Mouse (Mus musculus) kidney, postnatal 0 days (tissue): ENCODE measurements around the gene Carmil1. TPM values are rescaled to one million over a fixed set of nuclear protein-coding genes. Genes with fewer than 3 reads are reported as not detected.

ENCODE experiments used
- ATAC-seq: fragments of 200-750 bp; cut with Nextera tagmentation; replicated peaks from 2 replicates; pipeline ENCODE4 v1.8.0; 2017; ENCODE audit warnings: low read depth, moderate number of reproducible peaks, moderate TSS enrichment, moderate library complexity; ENCODE audit not compliant: low FRiP score
- DNase-seq: peaks from one replicate; pipeline ENCODE4 v3.0.0-alpha.2; 2016; ENCODE audit warnings: low spot score
- H3K27ac ChIP-seq: fragments of 300-500 bp; sonication (generic); 2 replicates; pipeline ENCODE4 v1.5.1; 2014; ENCODE audit warnings: mild to moderate bottlenecking
- H3K27me3 ChIP-seq: fragments of 300-500 bp; sonication (generic); 2 replicates; pipeline ENCODE4 v1.6.1; 2014; ENCODE audit warnings: low read length, mixed read lengths; ENCODE audit not compliant: insufficient read depth
- H3K36me3 ChIP-seq: fragments of 300-500 bp; sonication (generic); 2 replicates; pipeline ENCODE4 v1.6.1; 2014; ENCODE audit warnings: low read length, mixed read lengths; ENCODE audit not compliant: insufficient read depth
- H3K4me1 ChIP-seq: fragments of 300-500 bp; sonication (generic); replicated peaks from 2 replicates; pipeline ENCODE4 v1.6.1; 2014; ENCODE audit warnings: antibody characterized with exemption, low read length, mixed read lengths; ENCODE audit not compliant: insufficient read depth
- H3K4me2 ChIP-seq: fragments of 300-500 bp; sonication (generic); 2 replicates; pipeline ENCODE4 v1.6.1; 2014; ENCODE audit warnings: mild to moderate bottlenecking, low read length, moderate library complexity, mixed read lengths
- H3K4me3 ChIP-seq: fragments of 300-500 bp; sonication (generic); replicated peaks from 2 replicates; pipeline ENCODE4 v1.5.1; 2014; ENCODE audit warnings: low read depth, low read length
- H3K9ac ChIP-seq: fragments of 300-500 bp; sonication (generic); 2 replicates; pipeline ENCODE4 v1.6.1; 2014; ENCODE audit warnings: low read depth, low read length
- H3K9me3 ChIP-seq: fragments of 300-500 bp; sonication (generic); replicated peaks from 2 replicates; pipeline ENCODE4 v1.6.1; 2016; ENCODE audit warnings: low read length, inconsistent platforms, mixed read lengths
- CTCF ChIP-seq: IDR thresholded peaks from 2 replicates; pipeline ENCODE4 v1.5.1; 2016; ENCODE audit warnings: antibody characterized with exemption, low read depth, mild to moderate bottlenecking, moderate library complexity
- WGBS: fragments of 180-500 bp; shearing (Covaris S2); extraction: QIAGEN DNeasy Blood & Tissue Kit; methylation state at CpG from one replicate; pipeline ENCODE4 v1.1.7; 2014; 5-methylcytosine and 5-hydroxymethylcytosine counted together
- polyA plus RNA-seq: library from polyadenylated mRNA; unstranded; fragments of >200 nt; fragmentation: Nextera tagmentation; extraction: Ambion mirVana; gene quantifications from 2 replicates; pipeline ENCODE4 v1.2.1, GENCODE M21; 2015

Carmil1 gene
- polyA plus RNA-seq, 1 experiment from 2014 or later = 35.4 TPM

DNA sequence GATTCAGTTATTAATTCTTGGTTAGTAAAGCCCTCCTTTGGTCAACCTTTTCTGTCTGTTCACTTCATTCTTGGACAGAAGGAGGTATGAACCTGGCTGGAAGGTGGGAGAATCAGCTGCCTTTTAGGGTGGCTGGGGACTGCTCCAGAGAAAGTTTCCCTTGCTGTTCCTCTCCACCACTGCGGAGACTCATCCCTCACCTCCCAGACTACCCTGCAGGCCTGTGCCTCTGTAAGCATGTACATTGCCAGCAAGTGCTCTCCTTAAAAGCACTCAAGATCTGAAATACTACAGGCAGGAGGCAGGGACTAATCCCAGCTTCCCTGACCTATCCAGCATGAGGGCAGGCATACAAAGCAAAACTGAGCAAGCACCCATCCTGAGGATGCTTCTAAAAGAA, 117.2 kb downstream of the Carmil1 start:
- Histone ChIP-seq H3K4me1 (no peaks in the 10 kb centered on the region), H3K4me2 (no peak overlapping the region), H3K36me3 (no peaks in the 10 kb centered on the region), H3K4me3 (no peak overlapping the region), H3K9me3 (no peaks in the 10 kb centered on the region), H3K27me3 (no peaks in the 10 kb centered on the region), H3K27ac (no peak overlapping the region), H3K9ac (no peak overlapping the region)
- no peak for DNase-seq
- WGBS = 96% methylated on average over 1 of the region's 1 CpGs
- ATAC-seq = no peak
- TF ChIP-seq CTCF = no peak

- DNase-seq = no peak
- H3K36me3 ChIP-seq = no peaks in the 10 kb centered on the region
- no peaks in the 10 kb centered on the region for H3K27me3 ChIP-seq
- no peak for TF ChIP-seq CTCF
- no peaks in the 10 kb centered on the region for H3K4me1 ChIP-seq
- no peak overlapping the region for H3K4me3 ChIP-seq
- no peak overlapping the region for H3K9ac ChIP-seq
- no peak overlapping the region for H3K4me2 ChIP-seq
- no peak for ATAC-seq
- WGBS = 85% methylated on average over 4 of the region's 4 CpGs
- H3K9me3 ChIP-seq = no peaks in the 10 kb centered on the region
- no peak overlapping the region for H3K27ac ChIP-seq
Observed at GRCm38 (mm10) chr13:24161105-24161504, 119.5 kb downstream of the Carmil1 start.

DNA sequence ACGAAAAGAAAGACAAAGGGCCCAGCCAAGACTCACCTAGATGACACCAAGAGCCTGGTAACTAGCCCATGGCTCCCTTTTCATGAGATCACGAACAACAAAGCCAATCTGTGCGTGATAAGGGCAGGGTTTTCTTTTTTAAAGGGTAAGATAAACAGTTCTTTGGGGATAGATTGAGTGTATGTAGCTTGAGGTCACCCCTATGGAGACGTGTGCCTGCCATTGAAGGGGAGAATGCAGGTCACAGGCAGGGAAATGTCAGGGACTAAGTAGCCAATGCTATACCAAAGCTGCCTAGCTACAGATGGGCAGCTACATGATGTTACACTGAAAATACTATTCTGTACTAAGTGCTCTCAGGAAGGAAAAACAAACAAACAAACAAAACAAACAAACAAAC, 120.6 kb downstream of the Carmil1 start:
- Histone ChIP-seq H3K27ac (no peak overlapping the region), H3K9me3 (no peaks in the 10 kb centered on the region), H3K9ac (no peak overlapping the region), H3K36me3 (no peaks in the 10 kb centered on the region), H3K4me3 (no peak overlapping the region), H3K4me2 (no peak overlapping the region), H3K27me3 (no peaks in the 10 kb centered on the region), H3K4me1 (no peaks in the 10 kb centered on the region)
- DNase-seq (no peak), ATAC-seq (no peak)
- WGBS = 83% methylated on average over 4 of the region's 4 CpGs
- no peak for TF ChIP-seq CTCF

- no peak for ATAC-seq
Observed at GRCm38 (mm10) chr13:24159190-24159965, 121.2 kb downstream of the Carmil1 start.

DNA sequence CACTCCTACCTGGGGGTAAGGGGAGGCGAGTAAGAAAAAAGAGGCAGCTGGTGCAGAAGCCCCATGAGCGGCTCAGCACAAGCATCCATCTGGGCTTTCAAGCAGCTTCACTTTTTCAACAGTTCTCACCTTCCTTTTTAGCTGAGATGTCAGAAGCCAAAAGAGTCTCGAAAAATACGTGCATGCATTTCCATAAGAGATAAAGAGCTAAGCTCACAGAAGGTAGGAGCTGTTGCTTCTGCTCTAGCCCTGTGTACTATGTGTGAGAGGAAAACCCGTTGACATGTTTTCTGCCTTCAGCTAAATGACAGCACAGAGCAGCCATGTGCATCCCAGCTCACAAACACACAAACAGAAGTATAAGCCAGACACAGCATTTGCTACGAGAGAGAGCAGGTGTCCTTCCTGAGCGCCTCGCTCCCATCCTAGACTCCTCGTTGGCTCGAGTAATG, 123.0 kb downstream of the Carmil1 start:
- DNase-seq (no peak), ATAC-seq (no peak)
- 88% methylated on average over 10 of the region's 10 CpGs for WGBS
- H3K27ac ChIP-seq = no peak overlapping the region
- no peak overlapping the region for H3K9ac ChIP-seq
- H3K9me3 ChIP-seq = no peaks in the 10 kb centered on the region
- no peaks in the 10 kb centered on the region for H3K4me1 ChIP-seq
- H3K4me3 ChIP-seq = no peak overlapping the region
- TF ChIP-seq CTCF = no peak
- no peaks in the 10 kb centered on the region for H3K36me3 ChIP-seq
- no peaks in the 10 kb centered on the region for H3K27me3 ChIP-seq
- no peak overlapping the region for H3K4me2 ChIP-seq

More at GRCm38 (mm10) chr13:24159190-24159965, 121.2 kb downstream of the Carmil1 start:
- Histone ChIP-seq H3K9ac (no peak overlapping the region), H3K36me3 (no peaks in the 10 kb centered on the region), H3K27me3 (no peaks in the 10 kb centered on the region), H3K27ac (no peak overlapping the region), H3K4me2 (no peak overlapping the region), H3K4me1 (no peaks in the 10 kb centered on the region), H3K4me3 (no peak overlapping the region), H3K9me3 (no peaks in the 10 kb centered on the region)
- 77% methylated on average over 8 of the region's 8 CpGs for WGBS
- DNase-seq = no peak
- TF ChIP-seq CTCF = no peak

DNA sequence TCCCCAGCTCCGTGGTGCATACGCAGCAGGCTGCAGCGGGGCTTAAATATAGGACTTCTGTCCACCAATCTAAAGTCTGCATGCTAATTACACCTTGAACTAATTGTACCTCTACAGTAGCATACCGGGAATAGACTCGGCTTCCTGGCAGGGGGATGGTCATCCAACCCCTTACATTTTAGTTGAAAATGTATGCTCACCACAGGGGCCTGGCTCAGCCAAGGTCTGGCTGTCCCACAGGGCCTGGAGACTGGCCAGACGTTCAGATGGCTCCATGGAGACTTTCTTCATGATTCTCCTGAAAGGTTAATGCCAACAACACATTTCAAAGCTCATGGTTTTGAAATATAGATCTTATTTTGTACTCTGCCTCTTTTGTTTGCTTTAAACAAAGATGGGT, 125.4 kb downstream of the Carmil1 start:
- H3K4me3 ChIP-seq = no peak overlapping the region
- H3K27ac ChIP-seq = no peak overlapping the region
- no peaks in the 10 kb centered on the region for H3K9me3 ChIP-seq
- no peaks in the 10 kb centered on the region for H3K27me3 ChIP-seq
- no peak for TF ChIP-seq CTCF
- H3K9ac ChIP-seq = no peak overlapping the region
- DNase-seq (no peak), ATAC-seq (no peak)
- no peaks in the 10 kb centered on the region for H3K4me1 ChIP-seq
- no peak overlapping the region for H3K4me2 ChIP-seq
- no peaks in the 10 kb centered on the region for H3K36me3 ChIP-seq
- WGBS = 47% methylated on average over 6 of the region's 6 CpGs
